Mouse (Mus musculus) heart, postnatal 36 days (tissue): Measurements from ENCODE around the gene Gstk1. TPM values are rescaled to one million over a fixed set of nuclear protein-coding genes. Genes with fewer than 3 reads are reported as not detected.

ENCODE experiments used
- DNase-seq, 2 experiments: peaks; one replicate each; pipeline ENCODE4 v3.0.0; 2021 to 2022
- intact Hi-C: fragments of 180-260 bp; cut with DNase I; formaldehyde crosslinking; loops from one replicate; pipeline ENCODE4 v1.15.1; 2025
- total RNA-seq, 2 experiments: library from RNA; stranded (reverse); gene quantifications; 2 replicates each; pipeline ENCODE4 v1.2.3; 2021

Gene Gstk1
- total RNA-seq, 2 experiments from 2014 or later, result 135 to 146 TPM

- intact Hi-C loops, result loop anchor here (2.0 kb wide), 3 partner anchors 19 to 83 kb away; partner anchors contain the start of genes Fam131b and Zyx
- DNase-seq, result no peak
Measured at GRCm38 (mm10) chr6:42265391-42266330, 19.9 kb downstream of the Gstk1 start.

GRCm38 (mm10) chr6:42270817-42271216 is 25.1 kb downstream of the Gstk1 start:
- intact Hi-C loops, result no loop called here
- no peak for DNase-seq

GRCm38 (mm10) chr6:42276151-42276550 is 30.4 kb downstream of the Gstk1 start:
- intact Hi-C loops, result no loop called here
- DNase-seq, result no peak

- no peak for DNase-seq
- intact Hi-C loops, result no loop called here
Measured at GRCm38 (mm10) chr6:42282865-42283528, 37.3 kb downstream of the Gstk1 start.

- intact Hi-C loops, result no loop called here
- no peak for DNase-seq
Measured at GRCm38 (mm10) chr6:42286448-42286847, 40.7 kb downstream of the Gstk1 start, which contains the start of gene Clcn1. Clcn1 (plus strand) TSS chr6:42286685.

GRCm38 (mm10) chr6:42287562-42287961 is 41.8 kb downstream of the Gstk1 start:
- DNase-seq, result no peak
- intact Hi-C loops, result no loop called here

- DNase-seq, result no peak
- intact Hi-C loops, result no loop called here
Measured at GRCm38 (mm10) chr6:42293327-42293726, 47.6 kb downstream of the Gstk1 start.

GRCm38 (mm10) chr6:42295549-42296094 is 49.9 kb downstream of the Gstk1 start:
- intact Hi-C loops, result no loop called here
- no peak for DNase-seq

- no peak for DNase-seq
Measured at GRCm38 (mm10) chr6:42299362-42299761, 53.6 kb downstream of the Gstk1 start.

More at GRCm38 (mm10) chr6:42299362-42299761, 53.6 kb downstream of the Gstk1 start:
- intact Hi-C loops, result no loop called here

Other genes starting within 250 kb of the Gstk1 start
- gene Sva, start 207.5 kb upstream of the Gstk1 start, total RNA-seq, result not detected
- not detected for gene Tas2r139, start 105.0 kb upstream of the Gstk1 start, total RNA-seq
- not detected for gene Tas2r144, start 30.6 kb upstream of the Gstk1 start, total RNA-seq
- gene Tmem139, start 16.0 kb downstream of the Gstk1 start, total RNA-seq, result under 1 TPM in 1 of 2 experiments, not detected in 1; 0.25 TPM
- 10 to 100 TPM; 10.8 to 11.3 TPM for gene Casp2, start 19.1 kb downstream of the Gstk1 start, total RNA-seq
- gene Clcn1, start 40.8 kb downstream of the Gstk1 start, total RNA-seq, result 1 to 10 TPM; 4.3 to 5.8 TPM
- gene Fam131b, start 78.7 kb downstream of the Gstk1 start, total RNA-seq, result under 1 TPM; 0.54 to 0.89 TPM
- gene Zyx, start 103.7 kb downstream of the Gstk1 start, total RNA-seq, result 10 to 100 TPM; 57.9 to 62.6 TPM
- under 1 TPM; 0.16 to 0.33 TPM for gene Epha1, start 127.3 kb downstream of the Gstk1 start, total RNA-seq
- not detected for gene Tas2r143, start 154.3 kb downstream of the Gstk1 start, total RNA-seq
- under 1 TPM in 1 of 2 experiments, not detected in 1; 0.24 TPM for gene Tas2r135, start 159.5 kb downstream of the Gstk1 start, total RNA-seq
- under 1 TPM in 1 of 2 experiments, not detected in 1; 0.30 TPM for gene Tas2r126, start 188.6 kb downstream of the Gstk1 start, total RNA-seq
- not detected for gene Olfr458, start 219.3 kb downstream of the Gstk1 start, total RNA-seq
- gene Olfr457, start 230.4 kb downstream of the Gstk1 start, total RNA-seq, result not detected
- not detected for gene Olfr456, start 241.3 kb downstream of the Gstk1 start, total RNA-seq